Mouse (Mus musculus): ENCODE results near the gene Slc5a6.
"Not testable (repeated sequence)": the region's sequence is repeated elsewhere in the genome, so short reads cannot be mapped to it uniquely, and the experiment has no call there.

Gene Slc5a6

DNA sequence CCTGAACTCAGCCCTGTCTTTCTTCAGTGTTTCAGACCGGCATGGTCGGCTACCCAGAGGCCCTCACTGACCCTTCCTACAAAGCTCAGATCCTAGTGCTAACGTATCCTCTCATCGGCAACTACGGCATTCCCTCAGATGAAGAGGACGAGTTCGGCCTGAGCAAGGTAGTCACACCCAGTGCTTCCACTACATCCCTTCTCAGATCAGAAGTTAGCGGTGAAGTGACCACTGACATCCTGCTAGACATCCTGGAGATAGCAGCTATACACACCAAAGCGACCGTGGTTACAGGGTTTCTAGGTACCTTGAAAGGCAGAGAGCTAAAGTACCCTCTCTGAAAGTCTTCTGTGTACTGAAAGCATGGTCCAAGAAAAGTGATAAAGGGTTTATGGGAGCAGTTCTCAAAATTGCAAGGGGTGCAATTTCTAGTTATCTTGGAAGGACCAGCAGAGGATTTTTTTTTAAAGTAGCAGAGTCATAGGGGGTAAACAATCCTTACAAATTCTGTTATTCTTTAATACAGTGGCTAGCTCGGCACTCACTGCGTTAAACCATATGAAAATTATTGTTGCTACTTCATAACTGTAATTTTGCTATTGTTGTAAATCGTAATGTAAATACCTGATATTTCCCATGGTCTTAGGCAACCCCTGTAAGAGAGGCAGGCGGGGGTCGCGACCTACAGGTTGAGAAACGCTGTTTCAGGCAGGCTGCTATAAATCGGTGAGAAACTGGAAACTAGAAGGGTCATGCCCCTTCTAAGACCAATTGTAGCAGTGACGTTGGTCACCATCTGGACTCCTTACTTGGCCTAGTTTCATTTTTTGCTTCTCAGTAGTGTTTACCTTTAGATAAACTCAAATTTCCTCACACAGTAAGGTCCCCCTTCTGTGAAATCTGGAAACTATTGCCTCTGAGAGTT, 6.8 kb upstream of the Slc5a6 start:
- no peak for DNase-seq (ENCODE audit: low spot score)

DNA sequence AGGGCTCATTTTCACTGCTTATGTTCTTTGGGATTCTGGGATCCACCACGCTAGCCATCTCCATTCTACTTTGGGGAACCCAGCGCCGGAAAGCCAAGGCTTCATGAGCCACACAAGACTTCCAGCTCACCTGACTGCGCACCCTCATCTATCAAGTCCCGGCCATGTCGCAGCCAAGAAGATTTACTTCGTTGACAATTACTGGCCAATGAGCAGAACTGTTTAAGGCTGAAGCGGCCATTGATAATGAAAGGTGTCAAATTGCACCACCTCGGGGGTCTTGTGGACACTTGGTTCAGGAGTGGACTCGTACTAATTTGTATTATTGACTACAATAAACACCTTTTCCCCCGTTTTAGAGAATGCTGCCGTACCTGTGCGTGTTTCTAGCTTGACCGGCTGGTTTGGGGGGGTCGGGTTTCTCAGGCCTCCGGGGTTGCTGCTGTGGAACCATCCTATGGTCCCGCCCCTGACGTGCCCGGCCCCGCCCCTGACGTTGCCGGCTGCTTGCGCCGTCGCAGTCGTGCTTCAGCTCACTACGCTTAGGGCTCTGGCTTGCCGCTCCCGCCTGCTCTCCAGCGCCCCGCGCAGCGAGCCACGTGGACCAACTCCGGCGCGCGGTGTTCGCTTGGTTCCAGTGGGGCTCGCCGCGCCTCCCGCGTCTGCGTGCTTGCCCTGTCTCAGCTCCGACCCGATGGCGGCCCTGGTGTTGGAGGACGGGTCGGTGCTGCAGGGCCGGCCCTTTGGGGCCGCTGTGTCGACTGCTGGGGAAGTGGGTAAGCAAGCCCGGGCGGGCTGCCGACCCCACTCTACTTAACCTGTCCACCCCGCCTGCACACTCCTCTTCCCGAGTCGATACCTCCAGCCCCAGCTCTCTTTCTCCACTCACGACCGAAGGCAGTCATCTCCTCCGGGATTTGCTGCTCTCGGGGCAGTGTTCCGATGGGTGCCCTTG, 5.8 kb upstream of the Slc5a6 start, which contains the start of gene Cad:
Gene Cad (plus strand): TSS at position 520 of the 955 bp plus-strand sequence.
- DNase-seq (ENCODE audit: low spot score): peak; percentile 90

DNA sequence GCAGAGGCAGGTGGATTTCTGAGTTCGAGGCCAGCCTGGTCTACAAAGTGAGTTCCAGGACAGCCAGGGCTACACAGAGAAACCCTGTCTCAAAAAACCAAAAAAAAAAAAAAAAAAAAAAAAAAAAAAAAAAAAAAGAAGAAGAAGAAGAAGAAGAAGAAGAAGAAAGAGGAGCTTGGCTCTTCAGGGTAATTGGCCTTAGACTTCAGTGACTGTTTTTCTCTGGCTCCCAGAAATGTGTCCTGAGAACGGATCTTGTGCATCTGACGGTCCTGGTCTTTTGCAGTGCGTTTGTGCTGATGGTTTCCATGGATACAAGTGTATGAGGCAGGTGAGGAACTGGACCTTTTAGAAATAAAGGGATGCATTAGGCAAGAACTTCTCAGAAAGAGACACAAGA, 5.0 kb upstream of the Slc5a6 start:
- not testable (repeated sequence) for DNase-seq (ENCODE audit: low spot score)

DNA sequence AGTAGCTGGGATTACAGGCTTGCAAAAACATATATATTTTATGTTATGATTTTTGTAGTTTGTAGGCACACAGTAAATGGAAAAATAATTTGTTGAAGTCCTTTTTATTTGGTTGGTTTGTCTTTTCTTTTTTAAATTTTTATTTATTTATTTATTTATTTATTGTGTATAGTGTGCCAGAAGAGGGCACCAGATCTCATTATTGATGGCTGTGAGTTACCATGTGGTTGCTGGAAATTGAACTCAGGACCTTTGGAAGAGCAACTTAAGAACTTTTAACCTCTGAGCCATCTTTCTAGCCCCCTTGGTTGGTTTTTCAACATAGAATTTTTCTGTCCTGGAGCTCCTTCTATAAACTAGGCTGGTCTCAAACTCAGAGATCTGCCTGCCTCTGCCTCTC, 1.7 kb upstream of the Slc5a6 start:
- DNase-seq (ENCODE audit: low spot score): no peak

DNA sequence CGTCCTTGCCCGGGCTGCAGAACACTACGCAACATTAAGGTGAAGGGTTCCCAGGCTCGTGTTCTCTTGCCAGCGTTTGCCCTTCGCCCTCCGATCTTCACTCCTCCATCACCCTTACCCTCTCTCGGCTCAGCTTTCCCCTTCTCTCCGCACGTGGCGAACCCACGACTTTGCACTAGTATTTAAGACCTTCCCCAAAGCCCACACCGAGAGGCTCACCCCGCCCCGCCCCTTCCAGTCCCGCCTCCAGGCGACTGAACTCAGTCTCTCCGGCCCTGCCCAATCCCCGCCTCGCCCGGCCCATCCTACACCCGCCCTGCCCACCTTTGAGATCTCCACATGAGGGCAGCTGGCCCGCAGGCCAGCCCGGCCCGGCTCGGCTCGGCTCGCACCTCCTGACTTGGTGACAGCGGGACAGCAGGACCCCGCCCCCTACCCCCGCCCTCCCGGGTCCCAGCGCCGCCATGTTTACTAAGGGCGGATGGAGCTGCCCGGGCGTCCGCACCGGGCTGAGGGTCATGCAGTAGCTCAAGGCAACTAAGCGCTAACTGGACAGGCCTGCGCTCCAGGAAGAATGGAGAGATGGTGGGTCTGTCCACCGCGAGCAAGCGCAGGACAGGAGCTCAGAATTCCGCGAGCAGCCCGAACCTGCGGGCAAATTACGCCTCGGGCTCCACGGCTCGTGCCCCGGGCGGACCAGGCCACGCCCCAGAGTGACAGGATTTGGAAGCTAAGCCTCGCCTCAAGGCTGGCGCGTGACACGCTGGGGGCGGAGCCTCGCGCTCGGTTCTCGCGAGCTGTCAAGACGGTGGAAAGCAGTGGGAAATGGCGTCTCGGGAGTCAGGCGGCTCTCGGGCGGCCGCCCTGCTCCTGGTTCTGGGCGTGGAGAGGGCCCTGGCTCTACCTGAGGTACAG, 619 bp downstream of the Slc5a6 start, which contains the start of gene Atraid:
Gene Atraid (plus strand): TSS at position 465 of the 915 bp plus-strand sequence.
- peak; percentile 98 for DNase-seq (ENCODE audit: low spot score)

DNA sequence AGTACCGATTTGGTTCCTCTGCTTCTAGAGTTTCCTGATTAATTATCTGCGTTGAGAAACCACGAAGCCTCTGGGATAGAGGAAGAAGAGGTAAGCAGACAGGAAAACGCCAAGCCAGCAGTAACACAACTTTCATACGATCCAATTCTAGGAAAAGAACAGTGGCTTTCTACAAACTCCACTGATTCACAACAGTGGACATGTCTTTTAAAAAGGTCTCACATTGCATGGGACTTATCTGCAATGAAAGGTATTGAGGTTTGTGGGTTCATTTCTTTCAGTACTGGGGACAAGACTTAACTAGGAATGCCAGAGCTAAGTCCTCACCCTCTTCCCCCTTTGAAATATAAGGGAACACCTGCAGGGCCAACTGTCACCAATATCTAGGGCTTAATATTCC, 1.6 kb downstream of the Slc5a6 start:
- no peak for DNase-seq (ENCODE audit: low spot score)

DNA sequence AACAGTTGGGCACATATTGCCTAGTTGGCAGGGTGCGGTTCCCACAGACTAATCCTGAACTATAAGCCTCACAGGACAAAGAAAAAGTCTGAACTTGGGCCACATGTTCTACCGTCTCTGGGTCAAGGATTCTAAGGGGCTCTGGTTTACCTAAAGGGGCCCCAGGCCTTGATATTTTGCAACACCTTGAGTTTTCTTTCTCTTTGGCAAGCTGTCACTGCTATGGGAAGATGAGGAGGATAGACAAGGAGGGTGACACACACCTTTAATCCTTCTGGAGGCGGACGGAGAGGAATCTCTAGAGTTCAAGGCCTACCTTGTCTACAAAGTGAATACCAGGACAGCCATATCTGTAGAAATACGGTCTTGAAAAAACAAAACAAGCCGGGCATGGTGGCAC, 2.3 kb downstream of the Slc5a6 start:
- DNase-seq (ENCODE audit: low spot score): no peak

DNA sequence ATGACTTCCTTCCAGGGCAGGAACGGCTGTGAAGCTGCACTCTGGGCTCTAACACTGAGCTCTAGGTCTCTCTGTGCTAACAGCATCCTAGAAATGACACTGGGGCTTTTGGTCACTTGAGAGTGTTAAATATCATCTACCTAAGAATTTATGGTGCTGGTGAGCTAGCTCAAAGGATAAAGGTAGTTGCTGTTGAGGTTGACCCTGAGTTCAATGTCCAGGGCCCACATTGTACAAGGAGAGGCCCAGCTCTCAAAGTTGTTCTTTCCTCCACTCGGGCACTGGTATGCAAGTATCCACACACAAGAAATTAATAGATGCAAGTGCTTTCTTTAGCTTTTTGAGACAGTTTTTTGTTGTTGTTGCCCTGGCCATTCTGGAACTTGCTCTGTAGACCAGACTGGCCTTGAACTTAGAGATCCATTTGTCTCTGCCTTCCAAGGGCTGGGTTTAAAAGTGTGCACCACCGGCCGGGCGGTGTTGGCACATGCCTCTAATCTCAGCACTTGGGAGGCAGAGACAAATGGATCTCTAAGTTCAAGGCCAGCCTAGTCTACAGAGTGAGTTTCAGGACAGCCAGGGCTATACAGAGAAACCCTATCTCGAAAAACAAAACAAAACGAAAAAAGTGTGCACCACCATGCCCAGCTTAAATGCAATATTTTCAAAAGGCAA, 10.4 kb downstream of the Slc5a6 start:
- DNase-seq (ENCODE audit: low spot score): no peak

DNA sequence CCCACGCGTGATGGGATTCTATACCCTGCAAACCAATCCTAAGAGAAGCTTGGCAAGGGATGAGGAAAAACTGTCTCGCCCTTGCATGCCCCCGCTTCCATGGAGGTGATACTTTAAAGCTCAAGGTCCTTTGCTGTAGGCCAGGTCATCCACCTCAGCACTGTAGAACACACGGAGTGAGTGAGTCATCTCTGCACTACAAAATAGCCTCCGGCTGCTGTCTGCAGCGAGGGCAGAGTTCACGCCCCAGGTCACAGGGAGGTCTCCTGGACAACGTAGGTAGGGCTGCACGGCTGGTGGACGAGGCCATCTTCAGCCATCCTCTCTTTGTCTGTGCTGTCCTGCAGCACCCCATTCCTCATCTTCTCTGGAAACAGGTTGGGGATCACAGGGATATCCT, 12.2 kb downstream of the Slc5a6 start:
- not testable (repeated sequence) for DNase-seq (ENCODE audit: low spot score)

DNA sequence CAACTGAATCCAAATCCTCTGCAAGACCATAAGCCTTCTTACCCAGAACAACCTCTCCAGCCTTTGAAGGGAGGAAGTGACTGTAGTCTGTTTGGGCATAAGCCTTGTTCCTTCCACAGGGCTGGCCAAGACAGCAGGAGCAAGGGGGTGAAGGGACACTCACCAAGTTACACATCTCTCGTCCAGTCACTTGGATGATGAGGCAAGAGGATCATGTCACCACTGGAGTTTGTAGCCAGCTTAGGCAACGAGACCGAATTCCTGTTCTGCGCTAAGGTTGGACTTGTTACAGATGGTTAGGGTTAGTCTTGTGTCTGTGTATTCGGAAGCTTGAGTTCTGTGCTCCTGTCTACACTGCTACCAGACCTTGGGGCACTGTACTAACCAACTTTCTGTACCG, 14.1 kb downstream of the Slc5a6 start:
- DNase-seq (ENCODE audit: low spot score): no peak

DNA sequence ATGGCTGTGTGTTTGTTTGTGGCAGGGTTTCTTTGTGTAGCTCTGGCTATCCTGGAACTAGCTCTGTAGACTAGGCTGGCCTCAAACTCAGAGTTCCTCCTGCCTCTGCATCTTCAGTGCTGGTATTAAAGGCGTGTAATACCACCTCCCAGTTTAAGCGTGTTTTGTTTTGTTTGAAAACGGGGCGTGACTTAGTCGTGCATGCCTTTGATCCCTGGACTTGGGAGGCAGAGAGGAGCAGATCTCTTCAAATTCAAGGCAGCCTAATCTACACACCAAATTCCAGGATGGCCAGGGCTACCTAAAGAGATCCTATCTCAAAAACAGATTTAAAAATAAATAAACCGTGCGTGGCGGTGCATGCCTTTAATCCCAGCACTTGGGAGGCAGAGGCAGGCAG, 17.2 kb downstream of the Slc5a6 start:
- no peak for DNase-seq (ENCODE audit: low spot score)

DNA sequence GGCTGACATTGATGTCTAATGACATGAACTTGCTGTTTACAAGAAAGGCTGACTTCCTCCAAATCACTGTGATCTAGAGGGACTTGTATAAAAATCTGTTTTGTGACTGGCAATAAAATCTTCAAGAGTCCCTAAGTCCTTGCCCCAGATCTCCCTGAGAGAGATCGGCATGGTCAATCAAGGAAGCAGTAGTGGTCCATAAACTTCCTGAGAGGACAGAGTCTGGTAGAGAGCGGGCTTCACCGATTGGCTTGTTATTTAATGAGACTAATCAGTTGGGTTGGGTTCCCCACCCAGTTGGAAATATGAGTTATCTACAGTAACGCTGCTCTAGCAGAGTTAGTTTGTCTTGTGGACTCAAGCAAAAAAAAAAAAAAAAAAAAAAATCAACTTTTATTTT, 17.8 kb downstream of the Slc5a6 start:
- no peak for DNase-seq (ENCODE audit: low spot score)

DNA sequence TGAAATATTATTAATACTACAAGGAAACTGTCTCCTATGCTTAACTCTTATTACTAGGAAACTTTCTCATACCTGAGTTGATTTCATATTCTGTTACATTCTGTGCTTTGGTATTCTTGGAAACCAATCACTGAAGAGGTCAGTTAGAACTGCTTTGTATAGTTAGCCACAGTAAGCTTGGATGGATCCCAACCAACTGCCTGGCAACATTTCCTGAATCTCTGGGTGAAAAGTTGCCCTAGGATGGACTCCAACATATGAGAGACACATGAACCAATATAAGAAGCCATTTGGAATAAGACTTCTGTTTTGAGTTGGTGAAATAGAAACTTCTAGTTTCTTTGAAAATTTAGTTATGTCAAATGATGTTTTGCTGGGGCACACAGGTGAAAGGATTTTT, 24.1 kb downstream of the Slc5a6 start:
- DNase-seq (ENCODE audit: low spot score): no peak

DNA sequence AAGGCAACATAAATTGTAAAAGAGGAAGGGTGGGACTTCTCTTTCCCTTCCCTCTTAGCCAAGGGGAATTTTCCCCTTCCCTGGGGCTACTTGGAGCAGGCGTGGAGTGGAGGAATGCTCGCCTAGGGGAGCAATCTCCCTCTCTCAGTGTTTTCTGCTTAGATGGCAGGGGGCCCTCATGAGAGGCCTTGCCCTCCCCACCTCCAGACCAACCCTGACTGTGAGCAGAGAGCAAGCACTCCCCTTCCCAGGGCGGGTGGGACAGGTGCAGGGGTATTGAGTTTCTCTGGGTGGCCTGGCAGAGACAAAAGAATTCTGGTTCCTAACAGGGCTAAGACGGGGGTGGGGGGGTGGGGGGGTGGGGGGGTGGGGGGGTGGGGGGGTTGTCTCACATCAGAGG, 25.5 kb downstream of the Slc5a6 start:
- DNase-seq (ENCODE audit: low spot score): no peak

DNA sequence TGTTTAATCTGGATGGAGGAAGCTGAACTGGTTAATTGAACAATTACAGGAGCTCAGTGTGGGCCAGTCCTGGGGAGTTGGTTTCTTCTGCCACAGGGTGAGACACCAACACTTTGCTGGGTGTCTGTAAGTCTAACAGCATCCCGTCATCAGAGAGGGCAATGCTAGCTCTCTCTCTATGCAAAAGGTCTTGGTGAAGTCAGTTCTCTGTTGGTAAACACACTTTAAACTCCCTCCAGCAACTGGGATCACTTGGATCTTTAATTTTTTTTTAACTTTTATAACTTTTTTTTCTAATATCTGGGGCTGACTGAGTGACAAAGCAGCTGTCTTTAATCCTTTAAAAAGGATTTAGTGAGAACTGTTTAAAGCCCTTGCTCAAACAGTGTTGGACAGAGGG, 26.0 kb downstream of the Slc5a6 start:
- DNase-seq (ENCODE audit: low spot score): no peak

DNA sequence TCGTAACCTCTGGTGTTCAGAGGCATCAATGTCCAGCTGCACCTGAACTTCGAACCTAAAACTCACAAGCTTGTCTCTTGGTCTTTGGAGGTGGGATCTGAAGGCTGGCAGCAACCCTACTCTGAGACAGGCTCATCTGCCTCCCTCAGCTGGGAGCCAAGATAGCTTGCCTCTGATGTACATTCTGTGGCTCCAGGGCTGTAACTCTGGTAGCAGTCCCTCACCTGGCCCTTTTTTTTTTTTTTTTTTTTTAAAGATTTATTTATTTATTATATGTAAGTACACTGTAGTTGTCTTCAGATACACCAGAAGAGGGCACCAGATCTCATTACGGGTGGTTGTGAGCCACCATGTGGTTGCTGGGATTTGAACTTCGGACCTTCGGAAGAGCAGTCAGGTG, 26.9 kb downstream of the Slc5a6 start:
- DNase-seq (ENCODE audit: low spot score): not testable (repeated sequence)

DNA sequence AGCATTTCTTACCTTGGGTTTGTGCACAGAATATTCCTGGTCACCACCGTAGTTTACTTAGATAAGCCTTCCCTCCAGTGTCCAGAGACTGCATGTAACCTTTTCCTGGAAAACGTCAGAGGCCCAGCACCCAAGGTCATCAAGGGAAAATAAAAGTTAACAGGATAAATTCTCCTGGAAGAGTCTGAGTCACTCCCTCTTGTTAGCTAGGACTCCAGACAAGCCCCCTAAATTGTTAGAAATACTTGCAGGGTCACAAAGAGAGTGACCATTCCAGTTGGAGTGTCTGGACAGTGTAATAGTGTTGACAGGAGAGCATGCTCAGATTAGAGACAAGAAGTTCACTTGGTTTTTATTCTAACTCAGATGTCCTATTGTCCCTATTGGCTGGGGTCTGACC, 32.8 kb downstream of the Slc5a6 start:
- no peak for DNase-seq (ENCODE audit: low spot score)

DNA sequence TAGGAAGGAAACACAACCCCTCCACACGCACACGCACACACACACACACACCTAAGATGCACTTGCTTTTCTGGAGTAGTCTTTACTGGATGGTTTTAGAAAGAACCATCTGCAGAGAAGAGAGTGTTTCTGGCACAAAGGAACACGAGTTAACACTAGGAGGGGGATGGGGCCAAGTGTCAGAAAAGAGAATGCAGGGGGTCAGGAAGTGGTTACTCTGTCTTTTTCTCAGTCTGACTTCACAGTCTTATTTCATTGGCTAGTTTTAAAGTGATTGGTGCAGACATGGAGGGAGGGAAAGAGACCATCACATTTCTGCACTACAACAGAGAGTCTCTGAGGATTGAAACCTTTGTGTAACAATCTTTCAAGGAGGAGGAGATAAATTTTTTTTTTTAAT, 36.0 kb downstream of the Slc5a6 start:
- DNase-seq (ENCODE audit: low spot score): no peak

DNA sequence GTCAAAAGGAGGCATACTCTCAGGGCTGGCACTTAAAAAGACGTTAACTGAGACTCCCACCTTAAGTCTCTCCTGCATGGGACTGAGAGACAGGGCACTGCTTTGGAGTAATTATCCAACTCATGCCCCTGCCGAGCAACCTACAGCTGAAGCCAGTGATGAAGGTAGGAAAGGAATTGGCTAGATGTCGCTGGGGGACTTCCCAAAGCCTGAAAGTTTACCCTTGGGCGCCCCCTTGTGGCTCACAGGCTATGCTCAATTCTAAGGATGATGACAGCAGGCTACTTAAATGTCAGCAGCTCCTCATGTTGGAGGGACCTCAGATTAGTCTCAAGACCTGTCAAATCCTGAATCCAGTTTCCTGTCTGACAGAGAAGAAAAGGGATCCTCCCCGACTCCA, 44.5 kb downstream of the Slc5a6 start:
- DNase-seq (ENCODE audit: low spot score): peak; percentile 83

DNA sequence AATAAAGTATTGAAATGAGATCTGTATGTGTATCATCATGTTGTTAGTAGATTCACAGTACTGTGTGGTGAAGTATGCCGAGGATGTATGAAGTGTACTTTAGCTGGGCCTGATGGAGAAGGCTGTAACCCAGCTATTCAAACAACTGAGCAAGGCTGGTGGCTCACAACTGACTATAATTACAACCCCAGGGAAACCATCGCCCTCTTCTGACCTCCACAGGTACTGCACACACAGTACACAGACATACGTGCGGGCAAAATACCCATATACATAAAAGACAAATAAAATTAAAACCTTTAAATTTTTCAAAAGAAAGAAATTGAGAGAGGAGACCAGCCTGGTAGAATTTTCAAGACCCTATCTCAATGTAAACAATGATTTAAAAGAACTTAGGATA, 47.2 kb downstream of the Slc5a6 start:
- no peak for DNase-seq (ENCODE audit: low spot score)

DNA sequence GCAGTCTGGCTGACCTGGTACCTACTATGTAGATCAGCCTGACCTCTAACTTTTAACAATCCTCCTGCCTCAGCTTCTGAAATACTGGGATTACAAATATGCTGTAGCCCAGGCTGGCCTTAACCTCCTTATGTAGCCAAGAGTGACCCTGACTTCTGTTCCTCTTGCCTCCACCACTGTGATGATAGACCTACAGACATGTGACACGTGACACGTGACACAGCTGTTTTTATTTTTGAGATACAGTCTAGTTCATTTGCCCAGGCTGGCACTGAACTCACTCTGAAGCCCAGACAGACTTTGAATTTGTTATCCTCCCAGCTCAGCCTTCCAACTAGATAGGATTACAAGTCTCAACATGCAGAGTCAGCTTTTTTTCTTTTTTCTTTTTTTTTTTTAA, 47.7 kb downstream of the Slc5a6 start:
- DNase-seq (ENCODE audit: low spot score): no peak

Measured in ovary, postnatal 14 days (tissue).